Mouse (Mus musculus) R1 (cell line): ENCODE results near the gene Tnfsf15.

Experiments
- DNase-seq: peaks from one replicate; pipeline ENCODE4 v3.0.0-alpha.2; 2018; ENCODE audit warnings: low read depth, low spot score

The Tnfsf15 gene

DNA sequence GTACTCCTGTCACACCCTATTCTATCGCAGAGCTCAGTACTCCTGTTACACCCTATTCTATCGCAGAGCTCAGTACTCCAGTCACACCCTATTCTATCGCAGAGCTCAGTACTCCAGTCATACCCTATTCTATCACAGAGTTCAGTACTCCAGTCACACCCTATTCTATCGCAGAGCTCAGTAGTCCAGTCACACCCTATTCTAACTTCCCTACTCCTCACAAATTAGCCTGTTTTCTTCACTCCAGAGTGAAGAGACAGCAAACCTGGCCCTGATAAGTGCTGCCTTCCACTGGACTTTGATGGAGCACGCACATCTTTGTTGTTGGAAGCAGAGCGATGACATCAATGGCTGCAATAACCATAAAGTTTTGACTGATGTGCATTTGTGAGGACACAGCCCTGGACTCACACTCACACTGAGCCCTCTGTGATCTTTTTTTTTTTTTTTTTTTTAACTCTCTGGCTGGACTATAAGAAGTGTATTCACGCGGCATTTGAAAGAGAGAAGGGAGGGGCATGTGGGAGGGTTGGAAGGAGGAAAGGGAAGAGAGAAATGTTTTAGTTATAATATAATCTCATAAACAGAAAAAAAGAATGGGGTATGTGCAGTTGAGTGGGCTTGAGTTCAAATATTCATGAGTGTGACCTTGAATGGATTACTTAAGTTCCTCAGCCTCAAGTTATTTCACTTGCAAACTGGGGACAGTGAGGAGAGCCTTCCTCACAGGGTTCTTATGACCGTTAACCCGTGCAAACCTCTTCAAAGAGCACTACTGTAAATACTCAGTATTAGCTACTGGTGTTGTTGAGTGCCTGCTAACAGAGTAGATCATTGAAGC is 60.3 kb downstream of the Tnfsf15 start:
- no peak for DNase-seq

DNA sequence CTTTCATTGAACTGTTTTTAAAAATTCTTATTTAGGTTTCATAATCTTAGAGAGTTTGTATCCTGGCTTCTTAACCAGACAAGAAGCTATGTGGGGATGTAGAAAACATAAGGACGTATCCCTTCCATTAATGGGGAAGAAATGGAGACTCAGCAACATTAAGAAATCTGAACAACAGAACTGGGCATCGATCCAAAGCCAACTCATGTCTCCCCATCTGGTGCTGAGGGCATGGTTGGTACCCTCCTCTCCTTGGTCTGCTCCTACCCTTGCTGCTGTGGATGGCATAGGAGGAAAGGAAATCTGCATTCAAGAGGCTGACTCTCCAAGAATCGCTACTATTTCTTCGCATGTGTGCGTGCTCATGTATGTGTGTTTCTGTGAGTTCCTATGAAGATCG is 61.2 kb downstream of the Tnfsf15 start:
- no peak for DNase-seq

DNA sequence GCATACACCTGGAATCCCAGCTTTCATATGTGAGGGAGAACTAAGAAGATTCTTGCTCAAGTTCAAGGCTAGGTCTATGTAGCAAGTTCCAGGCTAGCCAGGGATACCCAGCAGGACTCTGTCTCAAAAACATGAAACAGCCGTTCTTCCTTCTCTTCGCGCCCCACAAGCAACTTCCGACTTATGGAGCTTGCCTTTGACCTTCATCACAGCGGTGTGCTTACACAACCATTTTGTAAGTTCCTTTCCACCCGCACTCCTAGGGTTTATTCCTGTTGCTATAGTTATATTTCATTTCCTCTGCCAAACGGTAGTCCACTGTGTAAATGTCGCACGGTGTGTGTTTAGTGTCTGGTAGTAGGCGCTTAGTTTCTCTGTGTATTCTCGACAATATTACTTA is 61.9 kb downstream of the Tnfsf15 start:
- no peak for DNase-seq

- no peak for DNase-seq
Measured at GRCm38 (mm10) chr4:63682441-63682840, 62.5 kb downstream of the Tnfsf15 start.

DNA sequence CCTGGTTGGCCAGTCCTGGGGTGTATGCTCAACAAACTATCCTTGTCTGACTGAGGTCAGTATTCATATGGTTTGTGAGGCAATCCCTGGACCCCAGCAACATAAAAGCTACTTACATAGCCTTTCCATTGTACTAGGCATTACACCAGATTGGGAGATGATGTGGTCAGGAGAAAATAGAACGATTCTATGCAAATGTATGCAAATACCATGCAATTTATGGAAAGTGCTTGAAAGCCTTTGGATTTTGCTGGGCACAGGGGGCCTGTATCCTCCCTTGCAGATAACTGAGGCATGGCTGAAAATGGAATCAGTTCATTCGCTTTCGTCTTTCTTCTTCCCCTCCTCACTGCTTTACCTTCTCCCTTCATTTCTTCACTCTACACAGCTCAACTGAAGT is 63.4 kb downstream of the Tnfsf15 start:
- DNase-seq = no peak
